Mouse (Mus musculus): ENCODE results near the gene Asb15.

Asb15 gene

GRCm38 (mm10) chr6:24528064-24528243 is at the start of gene Asb15:
TSS of gene Asb15 (plus strand) at chr6:24528144.
- no peak for DNase-seq (ENCODE audit: low read depth)

GRCm38 (mm10) chr6:24486530-24486929 is 41.4 kb upstream of the Asb15 start:
- DNase-seq (ENCODE audit: low read depth) = no peak

- DNase-seq (ENCODE audit: low read depth) = peak; percentile 48
Measured at GRCm38 (mm10) chr6:24490341-24490740, 37.6 kb upstream of the Asb15 start.

- no peak for DNase-seq (ENCODE audit: low read depth)
Measured at GRCm38 (mm10) chr6:24504141-24504540, 23.8 kb upstream of the Asb15 start.

GRCm38 (mm10) chr6:24514552-24515284 is 13.2 kb upstream of the Asb15 start, which contains the start of gene Iqub:
TSS of gene Iqub (minus strand) at chr6:24515067.
- DNase-seq (ENCODE audit: low read depth) = no peak

GRCm38 (mm10) chr6:24516197-24516596 is 11.7 kb upstream of the Asb15 start:
- DNase-seq (ENCODE audit: low read depth) = peak; percentile 70

GRCm38 (mm10) chr6:24525705-24526104 is 2.2 kb upstream of the Asb15 start:
- no peak for DNase-seq (ENCODE audit: low read depth)

- DNase-seq (ENCODE audit: low read depth) = peak; percentile 98
Measured at GRCm38 (mm10) chr6:24527155-24528063, 535 bp upstream of the Asb15 start, which contains the start of gene Ndufa5. TSS of gene Ndufa5 (minus strand) at chr6:24528013.

GRCm38 (mm10) chr6:24530166-24530565 is 2.2 kb downstream of the Asb15 start:
- peak; percentile 79 for DNase-seq (ENCODE audit: low read depth)

GRCm38 (mm10) chr6:24530711-24531420 is 2.9 kb downstream of the Asb15 start:
- peak; percentile 14 for DNase-seq (ENCODE audit: low read depth)

GRCm38 (mm10) chr6:24532804-24533203 is 4.9 kb downstream of the Asb15 start:
- peak; percentile 25 for DNase-seq (ENCODE audit: low read depth)

GRCm38 (mm10) chr6:24538435-24538834 is 10.5 kb downstream of the Asb15 start:
- DNase-seq (ENCODE audit: low read depth) = no peak

- no peak for DNase-seq (ENCODE audit: low read depth)
Measured at GRCm38 (mm10) chr6:24540106-24540505, 12.2 kb downstream of the Asb15 start.

GRCm38 (mm10) chr6:24542393-24542792 is 14.4 kb downstream of the Asb15 start:
- no peak for DNase-seq (ENCODE audit: low read depth)

- DNase-seq (ENCODE audit: low read depth) = no peak
Measured at GRCm38 (mm10) chr6:24543119-24543591, 15.2 kb downstream of the Asb15 start.

- no peak for DNase-seq (ENCODE audit: low read depth)
Measured at GRCm38 (mm10) chr6:24546716-24547420, 18.9 kb downstream of the Asb15 start.

- DNase-seq (ENCODE audit: low read depth) = no peak
Measured at GRCm38 (mm10) chr6:24549801-24550200, 21.9 kb downstream of the Asb15 start.

GRCm38 (mm10) chr6:24552046-24552445 is 24.1 kb downstream of the Asb15 start:
- DNase-seq (ENCODE audit: low read depth) = no peak

- no peak for DNase-seq (ENCODE audit: low read depth)
Measured at GRCm38 (mm10) chr6:24554427-24555086, 26.6 kb downstream of the Asb15 start.

- DNase-seq (ENCODE audit: low read depth) = no peak
Measured at GRCm38 (mm10) chr6:24555488-24555887, 27.5 kb downstream of the Asb15 start.

GRCm38 (mm10) chr6:24564081-24564480 is 36.1 kb downstream of the Asb15 start:
- no peak for DNase-seq (ENCODE audit: low read depth)
